Mouse (Mus musculus) T-helper 2 cell (primary cell): ENCODE data around the gene Sowaha.
"Not testable (repeated sequence)": the region's sequence is repeated elsewhere in the genome, so short reads cannot be mapped to it uniquely, and the experiment has no call there.

Experiments used
- in situ Hi-C: fragments of 300-600 bp; cut with MboI, MseI; formaldehyde crosslinking; loops from one replicate; pipeline ENCODE4 v1.15.1; 2025; ENCODE audit warnings: high pct_unique_total_duplicates

Gene Sowaha

GRCm38 (mm10) chr11:53441921-53442320 lies 38.2 kb downstream of the Sowaha start:
- in situ Hi-C loops: no loop called here

GRCm38 (mm10) chr11:53436338-53436737 lies 43.7 kb downstream of the Sowaha start:
- in situ Hi-C loops: no loop called here

- in situ Hi-C loops: no loop called here
Measured at GRCm38 (mm10) chr11:53435504-53435903, 44.6 kb downstream of the Sowaha start.

GRCm38 (mm10) chr11:53433057-53433456 lies 47.0 kb downstream of the Sowaha start:
- in situ Hi-C loops: no loop called here

- in situ Hi-C loops: no loop called here
Measured at GRCm38 (mm10) chr11:53431347-53432056, 48.6 kb downstream of the Sowaha start.

GRCm38 (mm10) chr11:53430670-53431346 lies 49.3 kb downstream of the Sowaha start, which contains the start of the genes Uqcrq and Gdf9:
TSS of gene Uqcrq (minus strand) at chr11:53430831.
TSS of gene Gdf9 (plus strand) at chr11:53431023.
- in situ Hi-C loops: no loop called here

GRCm38 (mm10) chr11:53430300-53430669 lies 49.8 kb downstream of the Sowaha start:
- in situ Hi-C loops: no loop called here

GRCm38 (mm10) chr11:53429182-53429581 lies 50.9 kb downstream of the Sowaha start:
- in situ Hi-C loops: no loop called here

GRCm38 (mm10) chr11:53428716-53429057 lies 51.4 kb downstream of the Sowaha start:
- in situ Hi-C loops: no loop called here

- in situ Hi-C loops: no loop called here
Measured at GRCm38 (mm10) chr11:53427993-53428715, 51.9 kb downstream of the Sowaha start.

GRCm38 (mm10) chr11:53426914-53427313 lies 53.2 kb downstream of the Sowaha start:
- in situ Hi-C loops: not testable (repeated sequence)
